Mouse (Mus musculus): ENCODE data around the gene Grb2.

Gene Grb2

GRCm38 (mm10) chr11:115711133-115711532, 2.7 kb upstream of the Grb2 start:
- no peak for DNase-seq

- no peak for DNase-seq
Measured at GRCm38 (mm10) chr11:115709829-115710559, 1.6 kb upstream of the Grb2 start.

DNA sequence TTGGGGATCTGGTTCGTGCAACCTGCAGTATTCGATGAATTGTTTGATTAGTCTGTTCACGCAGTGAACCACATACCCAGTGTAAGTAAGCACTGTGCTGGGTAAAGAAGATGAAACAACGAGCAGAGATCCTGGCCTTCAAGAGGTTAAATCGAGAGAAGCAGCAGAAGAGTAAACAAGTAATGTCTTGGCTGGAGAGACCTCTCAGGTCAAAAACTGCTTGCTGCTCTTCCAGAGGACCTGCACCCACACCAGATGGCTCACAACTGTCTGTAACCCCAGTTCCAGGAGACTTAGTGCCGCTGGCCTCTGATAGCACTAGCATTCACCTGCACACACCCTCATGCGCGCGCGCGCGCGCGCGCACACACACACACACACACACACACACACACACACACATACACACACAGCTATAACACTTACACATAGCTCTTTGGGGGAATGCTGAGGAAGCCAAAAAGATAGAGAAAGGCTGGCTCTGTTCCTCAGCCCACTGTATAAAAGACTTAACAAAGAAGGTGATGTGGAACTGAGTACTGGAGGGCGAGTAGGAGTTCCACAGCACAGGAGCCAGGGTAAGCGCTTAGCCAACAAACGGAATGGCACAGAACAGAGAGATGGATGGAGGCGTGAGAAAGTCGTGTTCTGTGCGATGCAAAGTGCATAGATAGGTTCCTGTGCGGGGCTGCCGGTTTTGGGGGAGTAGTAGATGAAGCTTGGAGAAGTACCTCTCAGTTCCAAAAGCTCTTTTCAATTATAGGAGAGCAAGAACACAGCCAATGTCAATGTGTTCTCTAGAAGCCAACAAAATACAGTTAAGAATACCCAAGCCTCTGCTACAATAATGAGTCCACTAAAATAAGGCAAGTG, 795 bp upstream of the Grb2 start:
- DNase-seq: no peak

- peak; percentile 51 to 55 for DNase-seq
Measured at GRCm38 (mm10) chr11:115707313-115708208, 836 bp downstream of the Grb2 start.

GRCm38 (mm10) chr11:115706584-115706983, 1.8 kb downstream of the Grb2 start:
- no peak for DNase-seq

DNA sequence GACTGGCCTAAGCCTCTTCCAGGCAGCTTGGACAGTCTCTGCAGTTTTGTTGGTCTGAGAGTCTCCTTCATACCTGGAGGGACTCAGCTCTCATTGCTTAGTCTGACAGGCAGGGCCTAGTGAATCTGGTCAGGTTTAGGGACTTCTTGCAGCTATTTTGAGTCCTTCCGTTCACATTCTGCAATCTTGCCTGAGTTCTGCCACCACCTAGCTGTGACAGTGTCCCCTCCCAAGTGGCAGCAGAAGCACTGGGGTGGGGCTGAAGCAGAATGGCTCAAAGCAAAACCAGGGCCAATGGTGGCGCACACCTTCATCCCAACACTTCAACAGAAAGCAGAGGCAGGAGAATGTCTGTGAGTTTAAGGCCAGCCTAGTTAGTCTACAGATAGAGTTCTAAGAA, 2.8 kb downstream of the Grb2 start:
- DNase-seq: no peak

- no peak for DNase-seq
Measured at GRCm38 (mm10) chr11:115704648-115705047, 3.7 kb downstream of the Grb2 start.

- DNase-seq: no peak
Measured at GRCm38 (mm10) chr11:115703466-115703865, 4.9 kb downstream of the Grb2 start.

DNA sequence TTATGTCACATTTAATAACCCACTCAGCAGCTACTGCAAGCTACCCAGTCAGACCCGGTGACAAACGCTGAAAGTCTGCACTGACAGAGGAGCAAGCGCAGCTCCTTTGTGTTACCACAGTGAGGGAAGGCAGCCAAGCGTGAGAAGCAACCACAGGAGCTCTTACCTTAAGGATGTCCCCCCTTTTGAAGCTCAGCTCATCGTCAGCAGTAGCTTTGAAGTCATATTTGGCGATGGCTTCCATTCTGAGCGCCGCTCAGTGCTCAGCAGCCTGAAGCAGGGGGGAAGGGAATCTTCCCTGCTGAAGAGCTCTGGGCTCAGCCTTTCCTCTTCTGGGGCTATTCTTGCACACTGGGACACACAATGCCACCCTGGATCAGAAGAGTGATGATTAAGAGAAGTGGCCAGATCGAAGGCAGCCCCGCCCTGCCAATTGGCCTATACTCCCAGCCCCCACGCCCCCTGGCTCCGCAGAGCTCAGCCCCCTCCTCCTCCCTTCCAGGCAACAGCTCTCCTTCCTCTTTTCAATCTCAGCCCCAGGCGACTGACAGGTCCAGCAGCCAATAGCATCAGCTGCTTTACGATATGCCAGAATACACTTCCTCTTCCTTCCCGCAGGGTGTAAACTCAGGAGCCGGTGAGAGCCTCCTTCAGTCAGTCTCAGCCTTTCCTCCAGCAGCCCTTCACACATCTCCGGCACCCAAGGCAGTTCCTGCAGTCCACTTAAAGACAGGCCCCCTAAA, 9.2 kb downstream of the Grb2 start:
- peak; percentile 82 to 87 for DNase-seq

GRCm38 (mm10) chr11:115697722-115698121, 10.7 kb downstream of the Grb2 start:
- DNase-seq: no peak

GRCm38 (mm10) chr11:115697091-115697490, 11.3 kb downstream of the Grb2 start:
- no peak for DNase-seq

DNA sequence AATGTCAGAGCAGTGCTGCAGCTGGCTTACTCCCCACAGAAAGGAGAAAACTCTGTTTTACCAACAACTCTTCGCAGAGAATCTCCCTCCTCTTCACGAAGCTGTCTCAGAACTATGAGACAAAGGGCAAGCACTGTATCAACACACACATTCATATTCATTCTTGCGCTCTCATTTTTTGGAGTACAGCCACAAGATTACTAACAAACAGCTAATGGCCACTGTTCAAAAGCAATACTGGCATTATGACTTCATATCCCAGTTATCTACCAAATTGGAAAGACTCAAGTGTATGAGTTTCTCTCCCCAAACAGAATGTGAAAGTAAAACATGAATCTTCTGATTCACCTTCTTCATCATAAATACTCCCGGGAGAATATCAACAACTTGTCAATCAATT, 11.9 kb downstream of the Grb2 start:
- DNase-seq: no peak

DNA sequence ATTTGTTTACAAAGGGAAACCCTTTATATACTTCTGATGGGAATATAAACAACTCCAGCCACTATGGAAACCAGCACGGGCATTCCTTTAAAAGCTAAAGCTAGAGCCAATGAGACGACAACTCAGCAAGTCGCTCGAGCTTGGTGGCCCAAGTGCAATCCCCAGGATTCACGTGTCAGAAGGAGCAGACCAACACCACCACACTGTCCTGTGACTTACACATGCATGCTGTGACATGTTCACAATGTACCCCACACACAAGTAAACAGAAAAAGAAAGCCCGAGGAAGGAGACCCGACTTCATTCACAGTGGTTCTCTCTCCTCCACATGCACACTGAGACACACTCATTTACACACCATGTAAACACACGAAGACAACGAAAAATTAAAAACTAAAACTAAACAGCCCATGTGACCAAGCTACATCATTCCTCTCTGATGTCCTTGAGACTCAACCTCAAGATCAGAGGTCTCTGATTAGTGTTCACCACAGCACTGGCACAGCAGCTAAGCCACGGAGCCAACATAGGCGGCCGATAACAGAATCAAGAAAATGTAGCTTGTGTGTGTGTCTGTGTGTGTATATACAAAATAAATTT, 14.3 kb downstream of the Grb2 start:
- DNase-seq: no peak

DNA sequence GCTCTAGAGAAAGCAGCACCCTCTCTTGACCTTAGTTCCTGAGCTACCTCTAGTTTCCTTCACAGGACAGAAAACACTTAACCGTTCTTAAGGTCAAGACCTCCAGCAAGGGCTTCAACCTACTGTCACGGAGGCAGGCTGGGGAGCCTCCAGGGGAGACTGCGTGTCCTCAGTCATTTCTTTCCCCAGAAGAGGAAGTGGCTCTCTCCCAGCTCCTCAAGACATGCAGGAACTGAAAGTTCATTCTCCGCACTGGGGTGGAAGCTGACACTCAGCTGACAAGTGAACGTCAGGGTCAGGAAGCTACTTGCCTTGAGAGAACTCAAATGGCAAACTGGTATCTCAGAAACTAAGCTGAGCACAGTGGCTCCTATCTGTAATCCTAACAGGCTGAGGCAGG, 15.6 kb downstream of the Grb2 start:
- DNase-seq: peak in 1 of 2 experiments; percentile 42

GRCm38 (mm10) chr11:115691976-115692375, 16.4 kb downstream of the Grb2 start:
- no peak for DNase-seq

DNA sequence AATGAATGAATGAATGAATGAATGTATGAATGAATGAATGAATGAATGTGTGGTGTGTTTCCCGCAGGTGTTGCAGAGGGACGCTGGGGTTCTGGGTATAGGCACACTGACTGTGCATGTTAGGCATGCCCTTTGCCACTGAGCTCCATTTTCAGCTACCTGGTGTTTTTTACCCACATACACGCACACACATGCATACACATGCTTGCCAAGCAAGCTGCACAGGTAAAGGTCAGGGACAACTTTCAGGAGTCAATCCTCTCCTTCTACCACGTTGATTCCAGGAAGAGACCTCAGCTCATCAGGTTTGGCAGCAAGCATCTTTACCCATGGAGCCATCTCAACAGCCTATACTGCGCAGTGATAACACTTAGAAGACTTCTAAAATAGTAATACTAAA, 16.9 kb downstream of the Grb2 start:
- DNase-seq: no peak

- no peak for DNase-seq
Measured at GRCm38 (mm10) chr11:115691013-115691412, 17.4 kb downstream of the Grb2 start.

GRCm38 (mm10) chr11:115690356-115690755, 18.0 kb downstream of the Grb2 start:
- DNase-seq: no peak

- DNase-seq: no peak
Measured at GRCm38 (mm10) chr11:115689137-115689915, 19.1 kb downstream of the Grb2 start.

DNA sequence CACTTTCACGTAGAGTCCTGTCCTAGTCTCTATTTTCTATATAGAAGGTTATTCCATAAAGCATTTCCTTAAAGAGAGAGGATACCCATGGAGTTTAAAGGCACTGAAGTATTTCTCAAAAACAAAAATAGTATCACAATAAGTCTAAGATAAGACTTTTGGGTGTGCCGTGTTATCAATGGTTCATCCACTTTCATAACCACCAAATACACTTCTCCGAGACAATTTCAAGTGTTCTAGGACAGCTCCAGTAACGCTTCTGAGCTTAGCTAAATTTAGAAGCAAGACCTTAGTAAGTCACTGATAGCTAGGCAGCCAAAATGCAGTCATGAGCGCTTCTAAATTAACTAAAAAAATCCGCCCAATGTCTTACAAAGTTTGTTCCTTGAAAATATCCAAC, 22.0 kb downstream of the Grb2 start:
- no peak for DNase-seq

- DNase-seq: no peak
Measured at GRCm38 (mm10) chr11:115685954-115686353, 22.4 kb downstream of the Grb2 start.
